Mouse (Mus musculus): Measurements from ENCODE around the gene Pank3. TPM values are rescaled to one million over a fixed set of nuclear protein-coding genes. Genes with fewer than 3 reads are reported as not detected.

Gene Pank3
- total RNA-seq (2021), result 10 to 100 TPM; 63.3 to 64.6 TPM
- long read RNA-seq, full-length matches to known transcripts, result 5 of 10 reads
- long read RNA-seq, partial matches to known transcripts, result 0 of 10 reads
- long read RNA-seq, other reads (novel, unspliced or antisense), result 5 of 10 reads

GRCm38 (mm10) chr11:35769188-35769745 lies at the start of gene Pank3:
Gene Pank3 (plus strand): TSS chr11:35769484.
- DNase-seq (ENCODE audit: low spot score in 2 of 2), result peak; percentile 93 to 95

- DNase-seq (ENCODE audit: low spot score in 2 of 2), result no peak
Measured at GRCm38 (mm10) chr11:35723876-35724275, 45.4 kb upstream of the Pank3 start.

- no peak for DNase-seq (ENCODE audit: low spot score in 2 of 2)
Measured at GRCm38 (mm10) chr11:35726341-35726846, 42.9 kb upstream of the Pank3 start.

- DNase-seq (ENCODE audit: low spot score in 2 of 2), result no peak
Measured at GRCm38 (mm10) chr11:35728200-35728599, 41.1 kb upstream of the Pank3 start.

GRCm38 (mm10) chr11:35729186-35729585 lies 40.1 kb upstream of the Pank3 start:
- no peak for DNase-seq (ENCODE audit: low spot score in 2 of 2)

- DNase-seq (ENCODE audit: low spot score in 2 of 2), result no peak
Measured at GRCm38 (mm10) chr11:35732366-35732765, 36.9 kb upstream of the Pank3 start.

- no peak for DNase-seq (ENCODE audit: low spot score in 2 of 2)
Measured at GRCm38 (mm10) chr11:35736817-35737216, 32.5 kb upstream of the Pank3 start.

GRCm38 (mm10) chr11:35737262-35737661 lies 32.0 kb upstream of the Pank3 start:
- DNase-seq (ENCODE audit: low spot score in 2 of 2), result no peak

- no peak for DNase-seq (ENCODE audit: low spot score in 2 of 2)
Measured at GRCm38 (mm10) chr11:35738102-35738501, 31.2 kb upstream of the Pank3 start.

- DNase-seq (ENCODE audit: low spot score in 2 of 2), result no peak
Measured at GRCm38 (mm10) chr11:35743586-35743985, 25.7 kb upstream of the Pank3 start.

- no peak for DNase-seq (ENCODE audit: low spot score in 2 of 2)
Measured at GRCm38 (mm10) chr11:35744571-35744970, 24.7 kb upstream of the Pank3 start.

- DNase-seq (ENCODE audit: low spot score in 2 of 2), result no peak
Measured at GRCm38 (mm10) chr11:35750578-35750977, 18.7 kb upstream of the Pank3 start.

GRCm38 (mm10) chr11:35754906-35755418 lies 14.3 kb upstream of the Pank3 start:
- no peak for DNase-seq (ENCODE audit: low spot score in 2 of 2)

- no peak for DNase-seq (ENCODE audit: low spot score in 2 of 2)
Measured at GRCm38 (mm10) chr11:35755546-35755945, 13.7 kb upstream of the Pank3 start.

GRCm38 (mm10) chr11:35756411-35757303 lies 12.6 kb upstream of the Pank3 start:
- no peak for DNase-seq (ENCODE audit: low spot score in 2 of 2)

- no peak for DNase-seq (ENCODE audit: low spot score in 2 of 2)
Measured at GRCm38 (mm10) chr11:35760001-35760626, 9.2 kb upstream of the Pank3 start.

GRCm38 (mm10) chr11:35760627-35761003 lies 8.7 kb upstream of the Pank3 start:
- DNase-seq (ENCODE audit: low spot score in 2 of 2), result no peak

- no peak for DNase-seq (ENCODE audit: low spot score in 2 of 2)
Measured at GRCm38 (mm10) chr11:35766845-35767244, 2.4 kb upstream of the Pank3 start.

- peak; percentile 81 to 83 for DNase-seq (ENCODE audit: low spot score in 2 of 2)
Measured at GRCm38 (mm10) chr11:35769746-35770437, 608 bp downstream of the Pank3 start.

GRCm38 (mm10) chr11:35770741-35771504 lies 1.6 kb downstream of the Pank3 start:
- DNase-seq (ENCODE audit: low spot score in 2 of 2), result no peak

Measured in layer of hippocampus, postnatal 10 days (tissue).